Mouse (Mus musculus) duodenum, adult 2 months (tissue): Measurements from ENCODE around the gene Dcdc2b. TPM values are rescaled to one million over a fixed set of nuclear protein-coding genes. Genes with fewer than 3 reads are reported as not detected.

ENCODE experiments used
- polyA plus RNA-seq: library from polyadenylated mRNA; depleted of rRNA; stranded (reverse); fragments of >200 nt; gene quantifications from 2 replicates; pipeline ENCODE4 v1.2.3, GENCODE M21; 2012; ENCODE audit warnings: low replicate concordance; rRNA removed

Gene Dcdc2b
- 2.8 and 3.6 TPM in 2 replicates for polyA plus RNA-seq

DNA sequence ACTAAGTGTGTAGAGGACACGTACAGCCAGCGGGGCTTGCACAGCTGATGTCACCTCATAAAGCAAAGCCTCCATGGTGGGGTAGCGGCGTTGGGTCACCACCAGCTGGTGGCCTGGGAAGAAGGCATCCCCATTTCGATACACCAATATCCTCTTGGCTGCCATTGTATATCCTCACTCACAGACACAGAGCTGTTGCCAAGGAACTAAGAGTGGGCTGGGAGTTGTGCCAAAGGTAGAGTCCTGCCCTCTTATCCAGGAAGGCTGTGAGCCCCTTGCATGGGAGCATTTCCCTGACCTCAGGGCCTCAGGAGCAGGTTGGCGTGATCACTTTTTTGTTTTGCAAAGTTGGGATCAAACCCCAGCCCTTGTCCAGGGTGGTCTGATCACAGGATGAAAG is at the start of gene Dcdc2b:
Gene Dcdc2b (minus strand): TSS at position 165 of the 400 bp plus-strand sequence.

DNA sequence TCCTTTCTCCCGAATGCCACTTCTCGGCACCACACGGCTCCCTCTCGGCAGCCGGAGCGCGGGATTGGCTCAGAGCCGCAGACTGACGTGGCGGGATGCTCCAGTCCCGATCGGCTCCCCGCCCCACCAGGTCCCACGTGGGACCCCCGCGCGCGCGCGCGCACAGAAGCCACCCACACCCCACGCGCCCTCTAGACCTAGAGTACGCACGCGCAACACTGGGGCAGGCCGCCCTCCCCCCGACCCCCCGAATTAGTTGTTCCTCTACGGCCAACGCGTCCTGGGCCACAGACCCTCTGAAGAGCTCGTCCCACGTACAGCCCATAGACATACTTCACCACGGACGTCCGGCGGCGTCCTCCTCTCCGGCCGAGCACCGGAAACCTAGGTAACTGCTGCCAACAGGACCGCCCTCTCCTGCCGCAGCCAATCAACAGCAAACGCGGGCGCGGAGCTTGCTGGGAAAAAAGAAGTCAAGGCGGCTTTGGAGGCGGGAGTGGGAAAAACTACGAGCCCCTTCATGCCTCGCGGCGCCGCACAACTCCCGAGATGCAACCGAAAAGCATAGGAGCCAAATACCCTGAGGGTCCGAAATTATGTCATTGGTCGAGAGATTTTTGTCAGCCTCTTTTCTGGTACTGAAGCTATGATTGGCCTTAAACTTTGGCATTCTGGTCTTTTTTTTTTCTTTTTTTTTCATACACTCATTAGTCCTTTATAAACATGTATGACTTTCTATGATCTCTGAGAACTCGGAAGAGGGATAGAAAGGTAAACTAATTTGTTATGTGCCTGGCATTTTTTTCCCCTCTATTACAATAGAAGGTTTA is 26.8 kb upstream of the Dcdc2b start, which contains the start of gene Txlna:
Gene Txlna (minus strand): TSS at position 428 of the 830 bp plus-strand sequence.

DNA sequence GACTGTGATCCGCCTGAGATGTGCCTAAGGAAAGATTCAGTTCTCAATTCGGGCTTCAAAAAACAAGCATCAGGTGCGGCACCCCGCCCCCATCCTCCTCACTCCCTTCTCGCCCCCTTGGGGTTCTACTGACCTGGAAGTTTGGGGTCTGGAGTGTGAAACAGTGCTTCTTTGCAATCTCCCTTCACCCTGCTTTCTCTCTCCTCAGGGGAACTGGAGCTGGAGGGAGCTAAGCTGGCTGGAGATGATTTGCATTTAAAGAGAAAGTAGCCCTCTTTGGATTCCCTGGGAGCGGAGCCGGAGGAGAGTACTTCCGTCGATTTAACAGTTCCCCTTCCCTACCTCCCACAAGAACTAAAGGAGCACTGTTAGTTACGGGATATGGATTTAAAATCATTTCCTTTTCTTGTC is 9.6 kb upstream of the Dcdc2b start, which contains the start of gene Ccdc28b:
Gene Ccdc28b (minus strand): TSS at position 267 of the 411 bp plus-strand sequence.

DNA sequence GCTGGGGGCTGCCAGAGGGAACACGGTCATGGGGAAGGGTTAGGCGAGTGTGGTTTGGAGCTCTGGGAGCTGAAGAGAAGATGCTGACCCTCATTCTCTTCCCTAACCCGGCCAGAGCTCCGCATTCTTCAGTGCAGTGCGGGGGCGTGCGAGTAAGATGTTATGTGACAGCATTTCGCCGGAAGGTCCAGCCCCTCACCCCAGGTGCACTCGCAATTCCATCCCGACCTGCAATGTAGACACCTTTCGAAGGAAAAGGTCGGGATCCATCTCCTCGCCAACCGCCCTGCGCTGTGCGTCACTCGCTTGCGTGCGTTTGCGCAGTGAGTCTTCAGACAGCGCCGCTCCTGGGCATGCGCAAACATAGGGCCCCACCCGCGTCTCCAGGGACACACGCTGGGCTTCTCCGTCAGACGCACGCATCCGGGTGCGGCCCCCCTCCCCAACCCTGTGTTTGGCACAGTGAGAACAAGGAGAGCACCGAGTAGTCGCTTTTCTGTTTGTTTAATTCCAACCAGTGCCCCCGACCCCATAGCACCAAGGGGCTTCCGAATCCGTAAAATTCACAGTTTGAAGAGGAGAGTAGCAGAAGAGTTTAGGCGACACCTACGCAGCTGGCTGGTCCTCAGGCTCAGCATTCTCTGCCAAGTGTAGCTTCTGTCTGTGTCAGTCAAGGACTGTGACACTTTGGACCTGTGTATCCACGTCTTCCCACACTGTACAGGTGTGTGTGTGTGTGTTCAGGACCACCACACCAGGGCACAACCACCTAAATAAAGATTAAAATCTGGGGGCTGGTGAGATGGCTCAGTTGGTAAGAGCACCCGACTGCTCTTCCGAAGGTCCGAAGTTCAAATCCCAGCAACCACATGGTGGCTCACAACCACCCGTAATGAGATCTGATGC is 5.0 kb upstream of the Dcdc2b start, which contains the start of gene Iqcc:
Gene Iqcc (minus strand): TSS at position 314 of the 906 bp plus-strand sequence.

DNA sequence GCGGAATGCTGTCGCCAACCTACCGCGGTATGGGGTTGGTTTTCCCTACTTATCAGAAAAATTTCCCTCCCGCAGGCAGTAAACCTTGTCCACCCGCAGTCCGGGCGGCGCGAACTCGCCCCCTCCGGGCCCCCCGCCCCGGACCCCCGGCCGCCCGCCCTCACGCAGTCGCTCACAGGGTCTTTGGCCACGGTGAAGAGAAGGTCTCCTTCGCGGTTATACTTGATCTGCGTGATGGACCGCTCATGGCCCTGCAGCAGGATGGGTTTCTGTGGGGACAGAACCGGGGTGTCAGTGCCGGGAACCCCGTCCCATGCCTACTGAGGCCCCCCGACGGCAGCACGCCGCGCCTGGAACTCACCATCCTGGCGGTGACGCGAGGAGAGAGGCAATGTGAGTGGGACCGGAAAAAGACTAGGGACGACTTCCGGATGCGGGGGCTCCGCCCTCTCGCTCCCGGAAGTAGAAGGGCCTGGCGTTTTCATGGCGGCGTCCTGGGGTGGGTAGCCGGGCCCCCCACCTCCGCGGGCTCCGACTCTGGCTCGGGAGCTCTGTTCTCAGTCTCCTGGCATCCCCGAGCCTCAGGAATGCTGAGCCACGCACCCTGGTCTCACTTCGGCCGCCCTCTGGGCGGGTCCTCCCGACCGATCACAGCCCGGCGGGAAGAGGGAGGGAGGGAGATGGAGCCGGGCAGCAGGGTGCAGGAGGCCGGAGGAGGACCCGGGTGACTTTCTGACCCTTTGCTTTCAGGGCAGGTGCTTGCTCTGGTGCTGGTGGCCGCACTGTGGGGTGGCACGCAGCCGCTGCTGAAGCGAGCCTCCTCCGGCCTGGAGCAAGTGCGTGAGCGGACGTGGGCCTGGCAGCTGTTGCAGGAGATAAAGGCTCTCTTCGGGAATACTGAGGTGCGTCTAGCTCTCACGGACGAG is 13.6 kb downstream of the Dcdc2b start, which contains the start of the genes Eif3i and Tmem234:
Gene Eif3i (minus strand): TSS at position 416 of the 926 bp plus-strand sequence.
Gene Tmem234 (plus strand): TSS at position 436 of the 926 bp plus-strand sequence.

DNA sequence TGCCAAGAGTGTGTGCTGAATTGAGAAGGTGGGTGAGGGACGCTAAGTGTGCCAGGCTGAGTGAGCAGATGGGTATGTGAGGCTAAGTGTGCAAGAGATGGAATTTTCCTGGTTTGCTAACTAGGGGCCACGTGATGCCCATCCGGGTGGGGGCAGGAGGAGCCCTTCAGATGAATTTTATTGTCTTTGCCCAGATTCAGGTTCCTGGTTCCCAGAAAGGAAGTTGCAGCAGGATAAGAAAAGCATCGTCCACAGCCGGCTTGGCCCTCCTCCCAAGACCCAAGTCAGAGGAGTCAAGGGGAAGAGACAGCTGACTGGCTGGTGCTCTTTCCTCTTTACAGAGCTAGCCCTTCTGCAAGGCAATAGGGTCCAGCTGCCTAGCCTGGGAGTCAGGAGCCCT is 35.6 kb downstream of the Dcdc2b start, which contains the start of gene Fam167b:
Gene Fam167b (minus strand): TSS at position 84 of the 400 bp plus-strand sequence.

DNA sequence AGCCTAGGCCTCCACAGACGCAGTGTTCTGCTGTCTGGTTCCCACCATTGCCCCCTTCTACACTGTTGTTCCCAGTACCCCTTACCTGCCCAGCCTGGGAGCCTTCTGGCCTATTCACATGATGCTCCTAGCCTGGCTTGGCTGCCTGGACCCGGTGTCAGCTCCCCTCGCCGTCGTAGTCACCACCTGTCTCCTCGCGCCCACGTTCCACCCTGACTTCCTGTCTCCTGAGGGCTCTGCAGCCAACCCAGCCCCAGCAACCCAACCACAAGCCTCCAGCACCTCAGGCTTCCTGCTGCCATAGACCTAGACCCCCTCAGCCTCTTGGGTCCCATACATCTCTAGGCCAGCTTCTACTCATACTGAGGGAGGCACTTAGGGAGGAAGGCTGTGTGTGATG is 40.6 kb downstream of the Dcdc2b start, which contains the start of gene Lck:
Gene Lck (minus strand): TSS at position 212 of the 400 bp plus-strand sequence.

Other genes starting within 250 kb of the Dcdc2b start
- gene Zbtb8a, start 236.1 kb downstream of the Dcdc2b start, polyA plus RNA-seq, result 2.4 and 4.3 TPM in 2 replicates
- not detected in 2 replicates for gene Zbtb8b, start 173.4 kb downstream of the Dcdc2b start, polyA plus RNA-seq
- gene Bsdc1, start 152.7 kb downstream of the Dcdc2b start, polyA plus RNA-seq, result 13.4 and 21.0 TPM in 2 replicates
- not detected in 2 replicates for gene Tssk3, start 123.2 kb downstream of the Dcdc2b start, polyA plus RNA-seq
- gene Fam229a, start 123.1 kb downstream of the Dcdc2b start, polyA plus RNA-seq, result 0.28 TPM in 1 of 2 replicates, not detected in the other
- gene Marcksl1, start 100.7 kb downstream of the Dcdc2b start, polyA plus RNA-seq, result 12.7 and 25.1 TPM in 2 replicates
- gene Hdac1, start 71.5 kb downstream of the Dcdc2b start, polyA plus RNA-seq, result 11.4 and 15.1 TPM in 2 replicates
- gene Lck, start 40.6 kb downstream of the Dcdc2b start, polyA plus RNA-seq, result 3.1 and 9.9 TPM in 2 replicates
- 0.12 and 0.74 TPM in 2 replicates for gene Fam167b, start 35.7 kb downstream of the Dcdc2b start, polyA plus RNA-seq
- gene Eif3i, start 13.6 kb downstream of the Dcdc2b start, polyA plus RNA-seq, result 131 and 141 TPM in 2 replicates
- gene Tmem234, start 13.6 kb downstream of the Dcdc2b start, polyA plus RNA-seq, result 82.2 and 99.8 TPM in 2 replicates
- gene Iqcc, start 4.8 kb upstream of the Dcdc2b start, polyA plus RNA-seq, result 23.9 and 24.6 TPM in 2 replicates
- gene Ccdc28b, start 9.7 kb upstream of the Dcdc2b start, polyA plus RNA-seq, result 4.5 and 7.3 TPM in 2 replicates
- 10.7 and 14.1 TPM in 2 replicates for gene Txlna, start 26.8 kb upstream of the Dcdc2b start, polyA plus RNA-seq
- gene Kpna6, start 58.5 kb upstream of the Dcdc2b start, polyA plus RNA-seq, result 7.2 and 11.7 TPM in 2 replicates
- 15.2 and 19.6 TPM in 2 replicates for gene Tmem39b, start 82.6 kb upstream of the Dcdc2b start, polyA plus RNA-seq
- 45.9 and 66.1 TPM in 2 replicates for gene Khdrbs1, start 128.0 kb upstream of the Dcdc2b start, polyA plus RNA-seq
- gene Ptp4a2, start 197.0 kb upstream of the Dcdc2b start, polyA plus RNA-seq, result 10.6 and 18.3 TPM in 2 replicates